Mouse (Mus musculus) small intestine, adult 2 months (tissue): ENCODE measurements around the gene Hdgf.

Experiments
- CTCF ChIP-seq: fragments of 200-500 bp; IDR thresholded peaks from 2 replicates; pipeline ENCODE4 v1.5.1; 2012; ENCODE audit warnings: low read depth, mild to moderate bottlenecking, control low read depth, inconsistent platforms, low read length, moderate library complexity, mixed read lengths; ENCODE audit not compliant: insufficient replicate concordance, insufficient read length; ENCODE audit errors: extremely low read depth
- POLR2A ChIP-seq: fragments of 200-500 bp; IDR thresholded peaks from 2 replicates; pipeline ENCODE4 v1.6.1; 2012; ENCODE audit warnings: low read depth, mild to moderate bottlenecking, control low read depth, inconsistent platforms, low read length, moderate library complexity

DNA sequence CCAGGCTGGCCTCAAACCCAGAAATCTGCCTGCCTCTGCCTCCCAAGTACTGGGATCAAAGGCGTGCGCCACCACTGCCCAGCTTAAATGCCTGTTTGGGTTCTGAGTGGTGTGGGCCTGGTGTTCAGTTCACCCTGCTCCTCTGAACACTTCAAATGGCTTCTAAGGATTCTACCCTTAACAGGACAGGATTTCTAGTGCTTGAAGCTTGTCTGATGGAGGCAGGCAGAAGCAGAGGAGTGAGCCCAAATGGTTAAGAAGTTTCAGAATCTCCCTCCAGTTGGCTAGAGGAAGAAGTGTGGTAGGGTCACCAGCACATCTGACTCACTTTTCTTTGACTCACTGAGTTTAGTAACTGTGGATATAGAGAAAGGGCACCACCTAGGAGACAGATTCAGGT lies 3.3 kb downstream of the Hdgf start:
- TF ChIP-seq CTCF: no peak
- TF ChIP-seq POLR2A: no peak
